Mouse (Mus musculus): ENCODE measurements around the gene Pak6.

Pak6 gene

DNA sequence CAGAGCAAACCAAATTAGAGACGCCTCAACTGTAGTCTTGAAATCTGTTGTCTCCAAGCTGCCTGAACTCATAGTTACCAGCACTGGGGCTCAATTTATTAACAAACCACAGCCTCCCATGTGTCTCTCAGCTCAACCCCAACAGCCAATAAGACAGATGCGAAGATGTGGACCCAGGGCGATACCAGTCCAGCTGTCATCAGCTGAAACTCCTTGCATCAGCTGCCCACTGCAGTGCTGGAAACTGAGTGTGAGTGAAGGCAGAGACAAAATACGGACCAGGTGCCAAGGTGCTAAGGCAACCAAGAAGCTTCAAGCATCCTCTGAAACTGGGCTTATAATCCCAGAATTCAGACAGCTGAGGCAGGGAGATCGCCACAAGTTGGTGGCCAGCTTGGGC is 68.9 kb downstream of the Pak6 start:
- no peak for DNase-seq

DNA sequence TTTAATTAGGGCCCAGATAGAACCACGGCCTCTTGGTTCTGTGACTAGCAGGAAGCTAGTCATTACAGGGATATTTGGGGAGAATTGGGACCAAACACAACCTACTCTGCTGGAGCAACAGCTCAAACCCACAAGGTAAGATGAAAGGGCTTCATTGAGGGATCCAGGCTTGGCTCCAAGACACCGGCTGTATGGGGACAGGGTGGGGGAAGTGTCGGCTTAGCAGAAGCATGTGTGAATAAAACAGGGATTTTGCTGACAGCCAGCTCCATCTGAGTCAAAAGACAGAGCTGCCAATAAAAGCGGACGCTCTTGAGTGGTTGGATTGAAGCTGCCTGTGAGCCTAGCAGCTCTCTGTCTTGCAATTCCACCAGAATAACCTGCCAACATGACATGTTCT is 70.2 kb downstream of the Pak6 start:
- DNase-seq: no peak

DNA sequence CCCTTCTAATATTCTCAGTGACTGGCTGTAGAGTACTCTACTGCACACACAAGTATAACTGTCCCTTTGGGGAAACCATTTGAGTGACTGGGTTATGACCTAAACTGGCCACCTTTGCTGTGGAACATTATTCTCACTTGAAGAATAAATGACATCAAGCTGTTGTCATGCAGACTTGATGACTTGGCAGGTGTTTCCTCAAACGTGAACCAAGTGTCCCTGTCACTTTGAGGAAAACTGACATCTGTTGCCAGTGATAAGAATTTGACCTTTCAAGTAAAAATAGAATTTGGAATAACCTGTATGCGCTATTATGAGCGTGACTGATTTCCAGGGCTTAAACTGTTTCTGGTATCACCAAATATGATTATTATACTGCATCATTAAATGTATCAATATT is 77.2 kb downstream of the Pak6 start:
- no peak for DNase-seq

DNA sequence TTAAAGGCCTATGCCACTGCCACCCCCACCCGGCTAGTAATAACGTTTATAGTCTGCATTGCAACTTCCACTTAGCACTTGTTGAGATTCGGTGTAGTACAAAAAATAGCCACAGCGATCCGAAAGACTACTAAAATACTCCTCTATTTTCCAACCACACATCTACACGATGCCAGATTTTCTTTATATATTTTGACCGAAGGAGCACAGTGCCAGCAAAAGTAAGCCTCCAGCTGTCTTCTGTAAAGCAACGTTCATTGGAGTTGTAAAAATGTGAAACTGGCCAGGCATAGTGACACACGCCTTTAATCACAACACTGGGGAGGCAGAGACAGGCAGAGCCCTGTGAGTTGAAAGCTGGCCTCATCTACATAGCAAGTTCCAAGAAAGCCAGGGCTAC is 78.1 kb downstream of the Pak6 start:
- no peak for DNase-seq

DNA sequence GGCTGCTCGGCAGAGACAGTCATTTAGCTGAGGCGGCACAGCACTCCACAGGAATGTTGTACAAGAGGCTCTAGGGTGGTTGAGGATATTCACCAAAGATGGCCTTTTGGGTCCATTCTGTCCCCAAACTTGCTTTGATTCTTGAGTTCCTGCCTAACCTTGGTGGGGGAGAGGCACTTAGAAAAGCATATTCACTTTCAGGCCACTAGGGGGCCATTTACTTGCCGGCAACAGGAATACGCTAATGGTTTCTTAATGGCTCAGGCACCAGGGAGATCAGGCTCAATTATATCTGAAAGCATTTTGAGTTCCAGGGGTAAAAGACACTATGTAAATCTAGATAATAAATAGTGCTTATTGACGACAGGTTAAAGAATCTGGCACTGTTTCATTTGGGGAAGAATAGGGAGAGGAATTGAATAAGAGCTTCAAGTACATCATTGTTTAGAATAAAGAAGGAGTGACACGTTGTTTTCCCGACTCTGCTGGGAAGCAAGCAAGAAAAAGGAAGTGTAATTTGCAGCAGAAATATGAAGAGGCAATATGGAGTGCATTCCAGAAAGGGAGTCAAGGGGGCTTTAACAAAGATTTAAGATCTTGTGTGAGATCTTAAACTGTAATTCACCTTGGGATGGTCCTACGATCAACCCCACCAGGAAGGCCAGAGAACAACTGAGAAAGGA is 80.3 kb downstream of the Pak6 start:
- peak; percentile 48 for DNase-seq

DNA sequence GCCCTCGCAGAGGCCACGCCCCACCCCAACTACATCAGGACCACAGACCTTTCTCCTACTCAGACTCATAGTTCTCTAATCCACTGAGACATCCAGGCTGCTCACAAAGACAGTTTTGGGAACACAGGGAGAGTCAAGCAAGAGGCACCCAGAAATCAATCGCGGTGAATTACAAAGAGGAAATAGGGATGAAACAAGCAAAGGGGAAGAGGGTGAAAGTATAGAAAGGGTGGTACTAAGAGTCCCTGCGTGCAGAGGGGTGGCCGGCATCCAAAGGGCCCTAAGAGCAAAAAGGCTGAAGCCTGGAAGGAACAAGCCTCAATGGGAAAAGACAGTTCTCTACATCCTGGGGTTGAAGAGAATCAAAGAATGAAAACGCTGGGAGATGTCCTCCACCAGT is 81.5 kb downstream of the Pak6 start:
- no peak for DNase-seq

GRCm38 (mm10) chr2:118745232-118745884 is 82.3 kb downstream of the Pak6 start, which contains the start of gene Inafm2:
Gene Inafm2, plus strand, starts transcription at chr2:118745758.
- peak; percentile 95 for DNase-seq

DNA sequence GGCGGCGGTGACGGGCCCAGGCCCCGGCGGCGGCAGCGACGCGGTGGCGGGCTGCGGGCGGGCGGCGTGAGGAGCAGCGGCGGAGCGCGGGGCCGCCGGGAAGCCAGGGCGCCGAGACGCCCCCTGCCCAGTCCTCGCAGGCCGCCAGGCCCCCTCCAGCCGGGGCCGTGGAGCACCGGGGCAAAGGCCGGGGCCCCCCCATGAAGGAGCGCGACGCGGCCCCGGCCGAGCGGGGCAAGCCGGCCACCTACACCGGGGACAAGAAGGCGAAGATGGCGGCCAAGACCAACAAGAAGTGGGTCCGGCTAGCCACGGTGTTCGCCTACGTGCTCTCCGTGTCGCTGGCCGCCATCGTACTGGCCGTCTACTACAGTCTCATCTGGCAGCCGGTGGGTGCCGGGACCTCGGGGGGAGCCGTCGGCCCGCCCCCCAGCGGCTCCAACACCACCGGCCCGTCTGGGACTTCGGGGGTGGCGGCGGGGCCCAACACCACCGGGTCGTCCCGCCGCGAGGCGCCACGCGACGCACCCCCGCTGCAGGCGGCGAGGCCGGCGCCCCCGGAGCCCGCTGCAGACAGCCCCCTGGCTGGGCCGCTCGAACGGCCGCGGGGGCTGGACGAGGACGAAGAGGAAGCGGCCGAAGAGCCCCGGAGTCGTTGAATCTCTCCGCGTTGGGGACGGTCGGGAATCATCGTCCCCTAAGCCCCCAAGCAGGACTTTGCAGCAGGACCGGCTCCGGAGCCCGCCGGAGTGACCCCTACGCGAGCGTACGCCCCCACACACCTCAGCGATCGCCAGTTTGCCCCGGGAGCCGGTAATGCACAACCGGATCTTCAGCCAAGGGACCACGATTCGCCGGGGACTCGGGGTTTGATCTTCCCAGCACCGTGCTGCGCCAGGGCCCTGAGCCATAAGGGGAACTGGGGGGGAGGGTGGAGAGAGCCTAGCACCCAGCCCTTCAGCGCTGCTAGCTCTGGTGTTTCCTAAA is 83.1 kb downstream of the Pak6 start:
- DNase-seq: peak; percentile 66

GRCm38 (mm10) chr2:118747301-118747960 is 84.3 kb downstream of the Pak6 start:
- peak; percentile 54 for DNase-seq
